Mouse (Mus musculus): ENCODE measurements around the gene Gpn3. TPM values are rescaled to one million over a fixed set of nuclear protein-coding genes. Genes with fewer than 3 reads are reported as not detected.

The Gpn3 gene
- total RNA-seq, 2 experiments from 2014 or later: 19.7 to 22.4 TPM

GRCm38 (mm10) chr5:122378171-122378570, 6.5 kb downstream of the Gpn3 start:
- intact Hi-C loops (cut with DNase I): no loop called here
- DNase-seq (ENCODE audit: extremely low spot score in 1 of 2, low spot score in 2 of 2): no peak

GRCm38 (mm10) chr5:122379374-122380155, 7.9 kb downstream of the Gpn3 start:
- intact Hi-C loops (cut with DNase I): no loop called here
- DNase-seq (ENCODE audit: extremely low spot score in 1 of 2, low spot score in 2 of 2): peak; percentile 71 to 83

GRCm38 (mm10) chr5:122390006-122390405, 18.3 kb downstream of the Gpn3 start:
- no peak for DNase-seq (ENCODE audit: extremely low spot score in 1 of 2, low spot score in 2 of 2)
- intact Hi-C loops (cut with DNase I): no loop called here

GRCm38 (mm10) chr5:122390671-122391070, 19.0 kb downstream of the Gpn3 start:
- DNase-seq (ENCODE audit: extremely low spot score in 1 of 2, low spot score in 2 of 2): no peak
- intact Hi-C loops (cut with DNase I): no loop called here

GRCm38 (mm10) chr5:122391178-122391785, 19.6 kb downstream of the Gpn3 start:
- no peak for DNase-seq (ENCODE audit: extremely low spot score in 1 of 2, low spot score in 2 of 2)
- intact Hi-C loops (cut with DNase I): no loop called here

GRCm38 (mm10) chr5:122391786-122392180, 20.1 kb downstream of the Gpn3 start, which contains the start of gene Arpc3:
Arpc3 (plus strand) TSS chr5:122391878.
- DNase-seq (ENCODE audit: extremely low spot score in 1 of 2, low spot score in 2 of 2): peak; percentile 88 to 93
- intact Hi-C loops (cut with DNase I): no loop called here

- intact Hi-C loops (cut with DNase I): no loop called here
- DNase-seq (ENCODE audit: extremely low spot score in 1 of 2, low spot score in 2 of 2): peak in 1 of 2 experiments; percentile 39
These were observed 20.7 kb downstream of the Gpn3 start for GRCm38 (mm10) chr5:122392227-122393004.

- intact Hi-C loops (cut with DNase I): no loop called here
These were observed 22.2 kb downstream of the Gpn3 start for GRCm38 (mm10) chr5:122393887-122394286.

GRCm38 (mm10) chr5:122396791-122397190, 25.1 kb downstream of the Gpn3 start:
- peak in 1 of 2 experiments; percentile 81 for DNase-seq (ENCODE audit: extremely low spot score in 1 of 2, low spot score in 2 of 2)
- intact Hi-C loops (cut with DNase I): no loop called here

More at GRCm38 (mm10) chr5:122393887-122394286, 22.2 kb downstream of the Gpn3 start:
- DNase-seq (ENCODE audit: extremely low spot score in 1 of 2, low spot score in 2 of 2): peak; percentile 58 to 73

GRCm38 (mm10) chr5:122397495-122397894, 25.8 kb downstream of the Gpn3 start:
- intact Hi-C loops (cut with DNase I): no loop called here

GRCm38 (mm10) chr5:122399871-122400270, 28.2 kb downstream of the Gpn3 start:
- intact Hi-C loops (cut with DNase I): loop anchor here (5.0 kb wide), 1 partner anchor 227 kb away; no protein-coding TSS in a partner anchor

More at GRCm38 (mm10) chr5:122397495-122397894, 25.8 kb downstream of the Gpn3 start:
- no peak for DNase-seq (ENCODE audit: extremely low spot score in 1 of 2, low spot score in 2 of 2)

GRCm38 (mm10) chr5:122400628-122401302, 29.1 kb downstream of the Gpn3 start:
- intact Hi-C loops (cut with DNase I): loop anchor here (5.0 kb wide), 1 partner anchor 227 kb away; no protein-coding TSS in a partner anchor
- DNase-seq (ENCODE audit: extremely low spot score in 1 of 2, low spot score in 2 of 2): peak in 1 of 2 experiments; percentile 37

More at GRCm38 (mm10) chr5:122399871-122400270, 28.2 kb downstream of the Gpn3 start:
- no peak for DNase-seq (ENCODE audit: extremely low spot score in 1 of 2, low spot score in 2 of 2)

- DNase-seq (ENCODE audit: extremely low spot score in 1 of 2, low spot score in 2 of 2): peak in 1 of 2 experiments; percentile 74
- intact Hi-C loops (cut with DNase I): loop anchor here (5.0 kb wide), 1 partner anchor 226 kb away; no protein-coding TSS in a partner anchor
These were observed 29.6 kb downstream of the Gpn3 start for GRCm38 (mm10) chr5:122401303-122401640.

GRCm38 (mm10) chr5:122402160-122402559, 30.5 kb downstream of the Gpn3 start:
- intact Hi-C loops (cut with DNase I): loop anchor here (5.0 kb wide), 1 partner anchor 225 kb away; no protein-coding TSS in a partner anchor

GRCm38 (mm10) chr5:122402772-122403171, 31.1 kb downstream of the Gpn3 start:
- intact Hi-C loops (cut with DNase I): loop anchor here (5.0 kb wide), 1 partner anchor 225 kb away; no protein-coding TSS in a partner anchor
- peak; percentile 52 to 58 for DNase-seq (ENCODE audit: extremely low spot score in 1 of 2, low spot score in 2 of 2)

More at GRCm38 (mm10) chr5:122402160-122402559, 30.5 kb downstream of the Gpn3 start:
- DNase-seq (ENCODE audit: extremely low spot score in 1 of 2, low spot score in 2 of 2): no peak

- intact Hi-C loops (cut with DNase I): loop anchor here (5.0 kb wide), 1 partner anchor 224 kb away; no protein-coding TSS in a partner anchor
- no peak for DNase-seq (ENCODE audit: extremely low spot score in 1 of 2, low spot score in 2 of 2)
These were observed 31.7 kb downstream of the Gpn3 start for GRCm38 (mm10) chr5:122403362-122403761.

- intact Hi-C loops (cut with DNase I): no loop called here
These were observed 33.9 kb downstream of the Gpn3 start for GRCm38 (mm10) chr5:122405537-122405936.

More at GRCm38 (mm10) chr5:122405537-122405936, 33.9 kb downstream of the Gpn3 start:
- no peak for DNase-seq (ENCODE audit: extremely low spot score in 1 of 2, low spot score in 2 of 2)
